Mouse (Mus musculus): ENCODE results near the gene Klc3.

Klc3 gene

DNA sequence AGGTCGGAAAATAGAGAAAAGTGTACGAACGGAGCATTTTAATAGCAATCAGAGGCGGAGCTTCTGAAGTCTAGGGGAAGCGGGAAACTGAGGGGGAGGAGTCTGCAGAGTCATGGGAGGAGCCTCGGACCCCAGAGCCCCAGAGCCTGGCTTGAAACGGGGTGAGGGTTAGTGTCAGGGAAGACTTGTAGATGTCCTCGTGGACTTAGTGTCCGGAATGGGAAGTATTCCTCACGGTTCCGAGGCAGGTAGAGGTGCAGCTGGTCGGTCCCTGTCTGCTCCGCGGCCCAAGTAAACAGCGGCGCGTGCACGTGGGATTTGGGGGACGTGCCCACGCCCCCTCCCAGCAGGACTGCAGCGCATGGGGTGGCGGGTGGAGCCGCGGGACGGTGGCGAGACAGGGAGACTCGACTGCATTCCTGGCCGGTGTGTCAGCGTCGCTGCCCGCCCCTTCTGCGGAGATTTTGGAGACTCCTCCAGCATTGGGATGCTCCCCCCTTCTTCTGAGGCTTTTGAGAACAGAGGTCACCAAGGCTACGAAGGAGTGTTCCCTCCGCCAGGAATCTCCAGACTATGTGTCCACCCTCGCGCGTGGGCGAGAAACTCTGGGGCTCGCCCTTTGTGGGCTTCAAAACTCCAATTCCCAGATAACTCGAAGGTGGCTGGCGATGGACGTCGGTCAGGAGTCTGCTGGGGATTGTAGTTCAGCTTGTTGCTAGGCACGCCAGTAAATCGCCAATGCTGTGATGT is 43.8 kb downstream of the Klc3 start:
- DNase-seq (ENCODE audit: low spot score in 2 of 2), result peak; percentile 48 to 52

DNA sequence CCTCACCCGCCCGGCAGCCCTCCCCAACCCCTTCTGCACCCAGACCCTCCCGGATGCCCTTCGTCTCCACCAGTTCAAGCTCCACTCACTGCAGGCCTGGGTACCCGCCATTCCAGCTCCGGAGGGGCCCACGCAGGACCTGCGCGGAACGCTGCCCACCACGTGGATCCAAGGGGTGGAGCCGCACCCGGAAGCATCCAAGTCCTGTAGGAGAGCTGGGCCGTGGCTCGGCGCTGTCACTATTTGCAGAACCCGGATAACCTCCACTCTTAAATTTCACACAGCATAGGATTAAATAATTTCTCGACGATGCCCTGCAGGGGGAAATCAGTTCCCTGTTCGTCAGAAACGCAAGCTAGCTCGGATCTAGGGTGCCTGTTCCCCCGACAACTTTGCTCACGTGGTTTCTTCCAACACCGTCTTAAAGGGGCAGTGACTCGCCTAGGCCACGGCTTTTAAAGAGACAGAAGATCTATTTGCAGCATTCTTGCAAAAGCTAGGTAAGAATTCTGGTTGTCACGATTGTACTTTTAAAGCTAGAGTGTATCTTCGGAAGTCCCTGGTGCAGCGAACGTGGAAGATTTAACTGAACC is 44.5 kb downstream of the Klc3 start, which contains the start of the genes Cd3eap and Ppp1r13l:
Gene Cd3eap (minus strand): TSS at position 185 of the 593 bp plus-strand sequence.
Gene Ppp1r13l (plus strand): TSS at position 451 of the 593 bp plus-strand sequence.
- DNase-seq (ENCODE audit: low spot score in 2 of 2), result peak; percentile 83 to 84

DNA sequence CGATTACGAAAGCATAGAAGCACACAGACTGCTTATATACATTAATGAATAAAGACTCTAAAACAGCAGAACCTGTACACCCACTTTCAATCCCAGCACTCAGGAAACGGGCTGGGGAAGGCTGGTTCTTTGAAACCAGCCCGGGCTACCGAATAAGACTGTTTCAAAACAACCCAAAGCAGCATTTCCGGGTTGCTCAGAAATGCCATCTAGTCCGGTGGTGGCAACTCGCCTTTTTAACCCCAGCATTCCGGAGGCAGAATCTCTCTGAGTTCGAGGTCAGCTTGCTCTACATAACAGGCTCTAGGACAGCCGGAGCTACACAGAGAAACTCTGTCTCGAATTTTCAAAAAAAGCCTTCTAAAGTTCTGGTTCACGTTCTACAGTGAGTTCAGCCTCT is 45.3 kb downstream of the Klc3 start:
- no peak for DNase-seq (ENCODE audit: low spot score in 2 of 2)

DNA sequence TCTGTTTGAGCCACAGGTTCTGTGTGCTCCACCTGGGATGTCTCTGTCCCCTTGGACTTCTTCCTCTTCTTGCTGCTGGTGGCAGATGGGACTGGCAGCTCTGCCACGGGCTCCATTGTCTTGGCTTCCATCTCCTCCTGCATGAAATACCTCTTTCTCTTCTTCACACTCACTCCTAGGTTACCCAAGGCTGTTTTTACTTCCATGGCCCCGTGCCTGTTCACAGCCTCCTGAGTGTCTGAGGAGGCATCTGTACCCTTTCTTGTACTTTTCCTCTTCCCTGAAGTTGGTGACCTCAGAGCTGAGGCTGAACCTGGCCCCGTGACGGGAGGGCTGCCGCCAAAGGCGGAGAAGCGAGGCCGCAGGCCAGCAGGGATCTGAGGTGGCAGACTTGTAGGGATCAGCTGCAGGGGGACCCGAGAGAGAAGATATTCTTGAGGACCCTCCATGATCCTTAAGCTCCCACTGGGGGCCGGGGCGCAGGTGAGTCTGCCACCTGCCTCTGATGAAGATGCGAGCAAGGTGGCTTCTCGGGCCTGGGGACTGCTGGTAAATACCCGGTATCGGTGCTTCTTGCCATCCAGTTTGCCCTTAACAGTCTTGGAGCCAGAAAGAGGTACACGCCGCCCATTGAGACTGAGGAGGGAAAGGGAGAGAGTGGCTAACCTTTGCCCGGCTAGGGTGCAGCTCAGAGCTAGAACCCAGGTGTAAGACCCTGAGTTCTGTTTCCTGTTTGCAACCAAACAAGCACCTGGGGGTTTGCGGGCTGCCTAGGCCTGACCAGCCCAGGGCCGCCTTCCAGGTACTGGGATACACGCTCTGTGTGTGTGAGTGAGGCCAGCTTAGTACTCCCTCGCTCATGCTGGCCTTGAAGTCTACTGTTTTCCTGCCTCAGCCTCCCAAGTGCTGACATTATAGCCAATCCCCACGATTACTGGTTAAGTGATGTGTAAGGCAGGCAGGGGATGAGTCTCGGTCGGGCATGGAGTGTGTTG is 46.2 kb downstream of the Klc3 start:
- DNase-seq (ENCODE audit: low spot score in 2 of 2), result no peak

DNA sequence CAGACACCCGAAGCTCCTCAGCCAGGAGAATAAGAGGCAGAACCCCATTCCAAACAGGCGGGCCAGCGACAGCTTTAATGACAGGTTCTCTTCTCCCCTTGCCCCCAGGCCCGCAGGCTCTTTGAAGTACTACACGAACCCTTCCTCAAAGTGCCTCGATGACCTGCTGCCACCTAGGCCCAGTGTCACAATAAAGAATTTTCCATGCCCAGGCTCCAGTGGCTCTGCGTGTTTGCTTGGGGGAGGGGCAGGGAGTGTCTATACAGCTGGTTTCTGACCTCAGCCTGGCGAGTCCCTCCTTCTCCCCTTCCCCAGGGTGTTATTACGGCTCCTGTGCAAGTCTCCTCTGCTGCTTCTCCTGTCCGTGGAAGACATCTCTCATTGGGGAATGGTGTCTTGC is 47.6 kb downstream of the Klc3 start:
- DNase-seq (ENCODE audit: low spot score in 2 of 2), result no peak

DNA sequence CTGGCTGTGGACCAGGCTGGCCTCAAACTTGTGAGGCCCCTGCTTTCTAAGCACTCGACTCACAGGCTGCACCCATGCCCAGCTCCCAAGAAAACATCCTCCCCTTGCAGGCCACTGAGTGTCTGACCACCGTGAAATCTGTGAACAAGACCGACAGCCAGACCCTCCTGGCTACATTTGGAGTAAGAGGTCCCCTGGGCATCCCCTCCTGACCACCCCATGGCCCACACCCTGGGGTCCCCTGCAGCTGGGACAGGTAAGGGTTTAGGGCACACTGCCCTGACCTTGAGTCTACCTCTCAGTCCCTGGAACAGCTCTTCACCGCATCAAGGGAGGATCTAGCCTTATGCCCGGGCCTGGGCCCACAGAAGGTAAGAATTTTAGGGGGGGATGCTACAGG is 48.9 kb downstream of the Klc3 start:
- DNase-seq (ENCODE audit: low spot score in 2 of 2), result no peak

DNA sequence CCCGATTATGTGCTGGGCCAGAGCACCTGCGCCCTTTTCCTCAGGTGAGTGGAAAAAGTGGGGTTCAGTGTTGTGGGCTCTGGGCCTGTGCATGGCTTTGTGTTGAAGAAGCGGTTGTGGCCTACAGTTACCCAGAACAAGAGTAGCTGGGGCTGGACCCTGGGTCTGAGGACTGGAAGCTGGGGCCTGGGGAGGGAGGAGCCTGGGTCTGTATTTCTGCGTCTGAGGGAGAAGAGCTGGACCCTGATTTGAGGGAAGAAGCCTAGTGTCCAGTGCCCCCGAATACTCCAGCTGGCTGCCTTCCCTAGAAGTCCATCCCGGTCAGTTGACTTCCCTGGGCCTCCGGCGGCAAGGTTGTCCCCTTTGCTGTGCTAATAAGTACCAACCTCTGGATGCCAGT is 53.7 kb downstream of the Klc3 start:
- DNase-seq (ENCODE audit: low spot score in 2 of 2), result no peak

DNA sequence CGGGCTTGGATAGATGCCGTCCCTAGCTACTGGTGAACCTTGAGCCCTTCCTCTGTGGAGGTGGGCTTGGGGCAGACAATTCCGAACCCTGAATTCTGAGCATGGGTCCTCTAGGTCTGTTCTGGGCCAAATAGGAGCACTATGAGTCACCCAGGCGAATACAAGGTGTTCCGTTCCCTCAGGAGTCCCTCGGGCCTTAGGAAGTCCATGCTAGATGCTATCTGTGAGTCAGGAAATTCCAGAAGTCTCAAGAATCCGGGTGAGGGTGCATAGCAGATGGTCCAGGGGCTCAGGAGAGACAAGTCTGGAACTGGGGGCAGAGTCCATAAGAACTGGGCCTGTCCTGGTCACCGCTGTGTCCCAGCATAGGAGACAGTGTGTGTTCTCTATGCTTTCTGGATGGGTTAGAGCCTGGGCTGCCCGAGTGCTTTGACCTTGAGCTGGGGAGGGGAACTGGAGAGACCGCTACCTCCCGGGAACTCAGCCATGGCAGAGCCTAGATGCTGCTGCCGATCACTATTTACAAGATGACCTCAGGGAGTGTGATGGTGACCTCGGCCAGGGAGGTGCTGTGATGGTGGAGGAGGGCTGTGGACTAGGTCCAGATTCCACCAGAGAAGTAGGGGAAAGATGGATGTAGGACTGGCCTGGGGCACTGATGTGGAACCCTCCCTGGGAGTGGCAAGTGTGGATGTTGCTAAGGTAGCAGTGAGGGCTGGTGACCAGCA is 54.6 kb downstream of the Klc3 start:
- no peak for DNase-seq (ENCODE audit: low spot score in 2 of 2)

DNA sequence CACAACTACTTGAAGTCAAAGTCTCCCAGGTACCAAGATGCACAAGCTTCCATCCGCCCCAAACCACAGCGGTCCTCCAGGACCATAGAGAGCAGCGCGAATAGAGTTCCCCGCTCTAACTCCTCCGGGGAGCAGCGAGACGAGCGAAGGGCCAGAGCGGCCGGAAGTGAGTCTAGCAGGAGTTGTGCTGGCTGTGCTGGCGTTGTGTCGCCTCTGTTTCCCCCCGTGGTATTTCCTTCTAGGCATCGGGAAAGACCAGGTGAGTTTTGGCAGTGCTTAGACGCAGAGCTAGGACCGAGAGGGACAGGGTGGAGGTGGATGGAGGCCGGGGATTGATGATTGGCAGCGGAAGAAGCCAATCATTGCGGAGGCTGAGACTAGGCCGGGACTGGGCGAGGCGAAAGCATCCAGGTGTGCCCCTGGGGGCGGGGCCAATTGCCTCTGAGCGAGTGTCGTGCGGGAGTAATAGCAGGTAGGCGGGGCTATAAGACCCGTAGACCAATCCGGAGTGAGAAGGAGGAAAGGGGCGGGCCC is 58.9 kb downstream of the Klc3 start:
- peak; percentile 86 to 91 for DNase-seq (ENCODE audit: low spot score in 2 of 2)
